Mouse (Mus musculus) embryonic facial prominence, embryonic 10.5 days (tissue): ENCODE data around the gene Nsdhl. TPM values are rescaled to one million over a fixed set of nuclear protein-coding genes. Genes with fewer than 3 reads are reported as not detected.
A peak's percentile ranks its signal among the peaks of the same experiment; 100 is the strongest.

ENCODE experiments used
- DNase-seq: peaks from one replicate; pipeline ENCODE4 v3.0.0-alpha.2; 2017; ENCODE audit warnings: low spot score
- H3K27ac ChIP-seq: fragments of 300-500 bp; sonication (generic); replicated peaks from 2 replicates; pipeline ENCODE4 v1.5.1; 2016; ENCODE audit warnings: mild to moderate bottlenecking
- H3K27me3 ChIP-seq: fragments of 300-500 bp; sonication (generic); replicated peaks from 2 replicates; pipeline ENCODE4 v1.6.1; 2016; ENCODE audit warnings: low read depth, mild to moderate bottlenecking; ENCODE audit not compliant: poor library complexity, severe bottlenecking
- H3K36me3 ChIP-seq: fragments of 300-500 bp; sonication (generic); replicated peaks from 2 replicates; pipeline ENCODE4 v1.6.1; 2016; ENCODE audit warnings: mild to moderate bottlenecking, moderate library complexity
- H3K4me1 ChIP-seq: fragments of 300-500 bp; sonication (generic); 2 replicates; pipeline ENCODE4 v1.6.1; 2016
- H3K4me3 ChIP-seq: fragments of 300-500 bp; sonication (generic); 2 replicates; pipeline ENCODE4 v1.5.1; 2016; ENCODE audit warnings: mild to moderate bottlenecking, moderate library complexity
- H3K9me3 ChIP-seq: fragments of 300-500 bp; sonication (generic); 2 replicates; pipeline ENCODE4 v1.6.1; 2016; ENCODE audit warnings: mild to moderate bottlenecking
- WGBS: fragments of 180-500 bp; shearing (Covaris S2); methylation state at CpG from one replicate; pipeline ENCODE4 v1.1.7; 2016; 5-methylcytosine and 5-hydroxymethylcytosine counted together
- microRNA counts: library from miRNA; unstranded; fragments of <30 nt; microRNA quantifications from one replicate; lab custom pipeline; 2017
- microRNA-seq: library from miRNA; unstranded; fragments of <30 nt; microRNA quantifications from one replicate; pipeline ENCODE4, GENCODE M21; 2017
- polyA plus RNA-seq: library from polyadenylated mRNA; unstranded; fragments of >200 nt; fragmentation: Nextera tagmentation; extraction: Ambion mirVana; gene quantifications from 2 replicates; pipeline ENCODE4 v1.2.1, GENCODE M21; 2016

Gene Nsdhl
- polyA plus RNA-seq, 1 experiment from 2014 or later, result 34.0 TPM

- Histone ChIP-seq H3K9me3 (no peaks in the 10 kb centered on the region), H3K27ac (peak overlapping the region; percentile 61), H3K4me1 (no peaks in the 10 kb centered on the region), H3K36me3 (no peaks in the 10 kb centered on the region), H3K4me3 (peak overlapping the region; percentile 51), H3K27me3 (peaks cover 13% of the 10 kb centered on the region; the same call in 1 of the 2 replicates)
- peak; percentile 92 for DNase-seq
- 20% methylated on average over 26 of the region's 27 CpGs for WGBS
Observed at GRCm38 (mm10) chrX:73007597-73008479, 89.5 kb downstream of the Nsdhl start.

MicroRNAs encoded within 50 kb of the gene (microRNA counts, 519-probe panel; counts per million panel counts)
- 2,731 counts per million, percentile 66 among the panel's probes with 10 or more counts for microRNA mmu-miR-2137 (lab: Ali Mortazavi, UCI)

Small RNAs within 50 kb of the gene (microRNA-seq; reads per million reads assigned to microRNA genes)
- gene Mir2137, result 29.0 reads per million, percentile 34 among the genes with 10 or more reads in this experiment

Other genes with a start within 250 kb of the Nsdhl start
- gene Gabrq, start 93.4 kb upstream of the Nsdhl start, polyA plus RNA-seq, result 0.18 and 0.24 TPM in 2 replicates
- 91.1 and 94.6 TPM in 2 replicates for gene Cetn2, start 146 bp upstream of the Nsdhl start, polyA plus RNA-seq
- 3.7 and 5.6 TPM in 2 replicates for gene Zfp185, start 68.8 kb downstream of the Nsdhl start, polyA plus RNA-seq
- gene Pnma5, start 118.5 kb downstream of the Nsdhl start, polyA plus RNA-seq, result 0.09 TPM in 1 of 2 replicates, not detected in the other
- 0.14 and 0.37 TPM in 2 replicates for gene Pnma3, start 146.2 kb downstream of the Nsdhl start, polyA plus RNA-seq
- gene Xlr4a, start 163.9 kb downstream of the Nsdhl start, polyA plus RNA-seq, result 0.64 and 0.65 TPM in 2 replicates
- gene Xlr3a, start 178.5 kb downstream of the Nsdhl start, polyA plus RNA-seq, result 2.5 and 3.5 TPM in 2 replicates
- gene Gm14685, start 198.5 kb downstream of the Nsdhl start, polyA plus RNA-seq, result 0.09 and 0.16 TPM in 2 replicates
- gene Xlr5b, start 230.2 kb downstream of the Nsdhl start, polyA plus RNA-seq, result not detected in 2 replicates
- 0.12 TPM in 1 of 2 replicates, not detected in the other for gene DXBay18, start 230.9 kb downstream of the Nsdhl start, polyA plus RNA-seq